Mouse (Mus musculus) liver, adult 2 months (tissue): ENCODE data around the gene Stmn1.
"Not testable (repeated sequence)": the region's sequence is repeated elsewhere in the genome, so short reads cannot be mapped to it uniquely, and the experiment has no call there.

ENCODE experiments used
- CTCF ChIP-seq: fragments of 200-500 bp; IDR thresholded peaks from 2 replicates; pipeline ENCODE4 v1.5.1; 2011; ENCODE audit warnings: low read depth, low read length, control low read depth
- POLR2A ChIP-seq: fragments of 200-500 bp; IDR thresholded peaks from 2 replicates; pipeline ENCODE4 v1.6.1; 2011; ENCODE audit warnings: low read length, control low read depth; ENCODE audit not compliant: insufficient read depth; ENCODE audit errors: extremely low read depth

- TF ChIP-seq CTCF, POLR2A: not testable (repeated sequence)
Measured at GRCm38 (mm10) chr4:134494161-134494560, 26.0 kb downstream of the Stmn1 start.
